Mouse (Mus musculus): ENCODE data around the gene Scube1. TPM values are rescaled to one million over a fixed set of nuclear protein-coding genes. Genes with fewer than 3 reads are reported as not detected.

Gene Scube1
- polyA plus RNA-seq, 1 experiment from 2014 or later, result 6.6 TPM

Other genes starting within 250 kb of the Scube1 start
- gene Ttll1, start 214.1 kb downstream of the Scube1 start, polyA plus RNA-seq (2014; fragmentation: Nextera tagmentation; extraction: Ambion mirVana), result 12.6 and 15.3 TPM in 2 replicates
- 5.1 and 6.0 TPM in 2 replicates for gene Bik, start 198.2 kb downstream of the Scube1 start, polyA plus RNA-seq (2014; fragmentation: Nextera tagmentation; extraction: Ambion mirVana)
- gene Tspo, start 161.4 kb downstream of the Scube1 start, polyA plus RNA-seq (2014; fragmentation: Nextera tagmentation; extraction: Ambion mirVana), result 95.1 and 107 TPM in 2 replicates
- gene Mcat, start 161.2 kb downstream of the Scube1 start, polyA plus RNA-seq (2014; fragmentation: Nextera tagmentation; extraction: Ambion mirVana), result 41.1 and 41.6 TPM in 2 replicates
- 36.2 and 40.3 TPM in 2 replicates for gene Ttll12, start 129.9 kb downstream of the Scube1 start, polyA plus RNA-seq (2014; fragmentation: Nextera tagmentation; extraction: Ambion mirVana)
- gene Mpped1, start 54.4 kb upstream of the Scube1 start, polyA plus RNA-seq (2014; fragmentation: Nextera tagmentation; extraction: Ambion mirVana), result 0.31 and 0.39 TPM in 2 replicates

All from intestine, embryonic 14.5 days (tissue).